Mouse (Mus musculus): ENCODE measurements around the gene Phc2.
"Not testable (repeated sequence)": the region's sequence is repeated elsewhere in the genome, so short reads cannot be mapped to it uniquely, and the experiment has no call there.

Phc2 gene

DNA sequence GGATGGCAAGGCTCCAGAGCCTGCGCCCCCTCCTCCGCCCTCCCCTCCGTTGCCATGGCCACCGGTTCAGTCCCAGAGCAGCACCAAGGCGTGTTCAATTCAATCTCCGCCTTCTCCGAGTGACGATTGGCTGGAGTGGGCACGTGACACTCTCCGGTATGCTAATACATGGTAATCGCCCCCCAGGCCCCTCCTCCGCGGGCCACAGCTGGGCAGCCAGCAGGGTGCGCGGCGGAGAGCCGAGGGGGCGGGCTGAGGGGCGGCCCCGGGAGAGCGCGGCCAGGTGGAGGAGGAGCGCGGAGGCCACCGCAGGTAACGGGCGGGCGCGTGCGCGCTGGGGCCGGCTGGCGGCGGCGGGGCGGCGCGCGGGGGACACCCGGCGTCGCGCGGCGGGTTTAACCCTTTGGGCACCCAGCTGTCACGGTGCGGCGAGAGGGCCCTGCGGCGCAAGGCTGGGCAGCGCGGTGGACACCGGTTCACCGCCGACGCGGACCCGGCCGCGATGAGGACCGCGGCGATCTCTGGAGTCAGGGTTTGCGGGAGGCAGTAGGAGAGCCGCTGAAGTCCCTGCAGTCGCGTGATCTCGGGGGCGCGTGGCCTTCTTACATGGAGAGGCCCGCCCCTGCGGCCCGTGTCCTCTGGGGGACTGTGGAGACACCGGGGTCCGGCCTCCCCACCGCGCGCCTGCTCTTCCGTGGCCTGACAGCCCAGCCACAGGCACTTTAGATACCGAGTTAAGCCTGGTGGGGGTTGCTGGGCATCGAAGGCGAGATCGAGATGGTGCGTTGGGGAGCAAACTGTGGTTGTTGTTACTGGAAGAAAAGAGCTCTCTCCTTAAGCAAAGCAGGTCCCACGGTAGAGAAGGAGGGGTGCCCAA is at the start of gene Phc2:
TSS of gene Phc2 (plus strand) at position 198 of the 877 bp plus-strand sequence.
- peak; percentile 94 for DNase-seq (ENCODE audit: low spot score)

DNA sequence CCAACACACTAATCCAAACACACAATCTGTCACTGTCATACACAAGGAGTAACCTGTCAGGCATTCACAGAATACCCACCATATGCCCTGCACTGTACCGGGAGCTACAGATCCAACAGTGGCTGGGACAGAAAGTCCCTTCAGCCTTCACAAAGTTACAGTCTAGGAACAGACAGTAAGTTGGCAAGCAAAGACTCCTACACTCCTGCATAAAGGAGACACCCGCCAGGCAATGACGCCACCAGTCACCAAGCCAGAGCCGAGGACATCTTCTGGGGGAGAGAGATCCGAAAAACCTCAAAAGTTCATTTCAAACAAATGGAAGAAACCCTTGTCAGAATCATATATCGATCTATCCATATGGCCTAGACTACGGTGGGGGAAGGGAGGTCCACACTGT is 47.9 kb upstream of the Phc2 start:
- DNase-seq (ENCODE audit: low spot score) = no peak

DNA sequence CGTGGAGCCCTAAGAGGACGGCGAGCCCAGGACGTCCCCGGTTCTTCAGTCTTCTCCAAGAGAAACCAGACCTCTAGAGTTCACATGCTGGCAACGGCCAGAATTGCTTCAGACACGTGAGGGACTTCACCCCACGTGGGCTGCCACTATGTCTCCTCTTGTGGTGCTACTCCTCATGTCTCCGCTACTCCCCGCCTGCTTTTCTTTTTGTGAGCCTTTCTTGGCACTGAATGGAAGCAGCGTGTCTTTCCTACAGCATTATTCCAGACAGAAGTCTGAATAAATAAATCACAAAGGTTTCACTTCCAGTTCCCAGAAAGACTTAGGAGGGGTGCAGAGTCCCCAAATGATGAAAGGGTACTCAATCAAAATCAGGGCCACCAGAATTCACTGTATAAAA is 46.8 kb upstream of the Phc2 start:
- DNase-seq (ENCODE audit: low spot score) = no peak

DNA sequence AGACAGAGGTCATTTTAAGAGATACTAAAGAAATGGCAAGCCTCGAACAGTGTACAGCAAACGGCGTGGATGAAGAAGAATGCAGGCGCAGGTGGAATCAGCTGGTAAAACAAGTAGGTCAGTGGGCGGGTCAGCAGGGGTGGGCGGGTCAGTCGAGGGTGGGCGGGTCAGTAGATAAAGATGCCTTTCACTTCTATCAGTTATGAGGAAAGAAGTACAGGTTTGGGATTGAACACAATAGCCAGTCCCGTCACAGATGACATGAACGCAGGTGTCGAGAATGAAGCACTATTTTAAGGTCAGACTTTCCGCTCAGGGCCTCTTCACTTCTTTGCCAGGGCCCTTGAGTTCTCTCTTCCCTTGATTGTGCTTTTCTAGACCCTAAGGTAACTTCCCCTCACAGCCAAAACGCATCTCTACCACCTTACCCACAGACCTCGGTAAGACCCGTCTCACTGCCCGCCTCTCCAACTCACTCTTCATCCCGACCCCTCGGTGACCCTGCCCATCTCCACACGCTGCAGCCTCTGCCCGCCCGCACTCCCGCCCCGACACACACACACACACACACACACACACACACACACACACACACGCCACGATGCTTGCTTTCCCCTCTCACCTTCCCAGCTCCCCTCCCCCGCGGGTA is 45.1 kb upstream of the Phc2 start:
- no peak for DNase-seq (ENCODE audit: low spot score)

GRCm38 (mm10) chr4:128609925-128610402 is 44.5 kb upstream of the Phc2 start, which contains the start of gene Zscan20:
Gene Zscan20, minus strand, starts transcription at chr4:128610098.
- DNase-seq (ENCODE audit: low spot score) = peak; percentile 96

- DNase-seq (ENCODE audit: low spot score) = no peak
Measured at GRCm38 (mm10) chr4:128610706-128611105, 43.8 kb upstream of the Phc2 start.

DNA sequence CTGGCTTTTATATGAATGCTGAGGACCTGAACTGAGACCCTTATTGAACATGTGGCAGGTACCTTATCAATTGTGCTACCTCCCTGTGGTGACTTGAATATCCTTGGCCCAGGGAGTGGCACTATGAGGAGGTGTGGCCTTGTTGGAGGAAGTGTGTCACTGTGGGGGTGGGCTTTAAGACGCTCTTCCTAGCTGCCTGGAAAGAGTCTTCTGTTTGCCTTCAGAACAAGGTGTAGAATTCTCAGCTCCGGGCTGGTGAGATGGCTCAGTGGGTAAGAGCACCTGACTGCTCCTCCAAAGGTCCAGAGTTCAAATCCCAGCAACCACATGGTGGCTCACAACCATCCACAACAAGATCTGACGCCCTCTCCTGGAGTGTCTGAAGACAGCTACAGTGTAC is 42.8 kb upstream of the Phc2 start:
- DNase-seq (ENCODE audit: low spot score) = not testable (repeated sequence)

DNA sequence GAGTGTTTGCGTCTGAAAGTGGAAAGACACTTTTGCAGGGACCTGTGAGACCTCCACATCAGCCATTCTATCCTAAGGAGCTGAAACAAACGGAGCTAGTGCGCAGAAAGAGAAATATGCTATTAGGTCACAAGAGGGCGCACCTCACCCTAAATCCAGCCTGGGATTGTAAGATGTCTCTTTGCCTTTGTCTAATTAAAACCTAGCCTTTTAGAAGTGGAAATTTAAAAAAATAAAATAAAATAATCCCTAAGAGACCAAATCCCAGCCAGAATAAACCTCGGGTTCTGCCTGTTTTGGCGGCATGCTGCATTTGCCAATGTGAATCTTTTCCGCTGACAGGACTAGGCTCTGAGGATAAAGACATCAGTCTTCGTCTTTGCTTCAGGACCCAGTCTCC is 41.2 kb upstream of the Phc2 start:
- DNase-seq (ENCODE audit: low spot score) = peak; percentile 36

DNA sequence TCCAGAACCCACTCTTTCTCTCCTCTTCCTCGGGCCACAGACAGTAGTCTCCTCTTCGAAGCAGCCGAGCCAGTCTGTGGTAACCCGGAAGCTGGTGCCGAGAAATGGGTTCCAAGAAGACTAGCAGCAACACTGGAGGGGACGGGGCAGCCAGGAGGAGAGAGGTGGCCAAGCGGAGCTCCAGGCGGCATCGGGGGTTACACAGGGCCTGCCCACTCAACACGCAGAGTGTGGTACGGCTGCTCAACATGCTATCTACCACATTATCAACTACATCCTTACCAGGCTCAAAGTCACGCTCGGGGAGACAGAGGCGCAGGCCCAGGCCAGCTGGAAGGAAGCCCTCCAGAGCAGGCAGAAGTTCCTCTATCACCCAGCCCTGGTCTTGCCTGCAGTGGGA is 38.7 kb upstream of the Phc2 start:
- DNase-seq (ENCODE audit: low spot score) = no peak

DNA sequence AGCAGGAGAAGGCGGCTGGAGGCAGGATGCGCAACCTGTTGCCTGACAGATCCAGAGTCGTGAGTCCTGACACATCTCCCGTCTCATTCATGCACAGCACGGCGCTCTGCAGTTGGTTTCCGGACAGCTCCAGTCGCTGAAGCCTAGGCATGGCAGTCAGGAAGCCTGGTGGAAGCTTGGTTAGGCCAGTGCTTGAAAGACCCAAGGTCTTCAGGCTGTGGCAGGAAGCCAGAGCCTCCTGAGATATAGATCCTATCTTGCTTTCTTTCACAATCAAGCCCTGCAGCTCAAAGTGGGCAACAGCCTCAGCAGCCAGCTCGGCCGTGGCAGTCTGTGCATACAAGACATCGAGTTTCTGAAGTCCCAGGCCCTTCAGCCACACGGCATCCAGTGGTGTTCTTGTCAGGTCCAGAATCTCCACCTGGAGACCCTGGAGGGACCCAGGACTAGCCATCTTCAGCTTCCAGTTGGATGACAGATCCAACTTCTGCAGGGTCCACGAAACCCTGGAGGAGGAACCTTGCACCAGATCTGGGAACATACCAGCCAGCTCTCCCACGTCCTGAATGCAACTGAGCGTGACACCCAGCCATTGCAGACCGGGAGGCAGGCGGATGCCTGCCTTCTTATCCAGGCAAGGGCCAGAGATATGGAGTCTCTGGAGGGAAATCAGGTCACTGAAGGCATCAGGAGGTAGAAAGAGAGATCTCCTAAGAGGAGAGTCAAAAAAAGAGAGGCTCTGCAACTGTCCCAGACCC is 37.0 kb upstream of the Phc2 start:
- DNase-seq (ENCODE audit: low spot score) = peak; percentile 33

DNA sequence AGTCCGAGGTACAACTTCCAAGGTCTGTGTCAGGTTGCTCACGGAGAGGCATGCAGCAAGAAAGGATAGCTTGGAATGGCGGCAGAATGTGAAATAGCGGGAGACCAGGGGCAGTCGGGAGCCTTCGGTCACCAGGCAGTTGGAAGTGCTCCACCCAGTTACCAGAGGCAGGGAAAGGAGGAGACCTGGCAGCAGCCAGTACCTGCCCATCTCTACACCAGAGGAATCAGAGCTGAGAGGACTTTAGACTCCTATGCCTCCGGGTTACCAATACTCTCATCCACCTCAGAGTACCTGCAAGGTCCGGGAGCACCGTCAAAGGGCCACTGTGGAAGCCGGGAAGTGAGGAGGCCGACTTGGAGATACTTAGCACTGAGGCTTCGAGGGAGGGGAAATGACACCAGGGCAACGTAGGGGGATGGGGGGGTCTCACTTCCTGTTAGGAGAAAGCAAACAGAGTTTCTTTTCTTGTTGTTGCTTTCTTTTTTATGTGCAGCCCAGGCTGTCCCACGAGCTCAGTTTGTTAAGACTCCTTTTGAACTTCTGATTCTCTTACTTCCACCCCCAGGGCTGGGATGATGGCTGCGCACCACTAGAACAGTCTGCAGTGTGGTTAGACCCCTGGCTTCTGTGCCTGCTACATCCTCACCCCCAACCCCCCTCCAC is 36.1 kb upstream of the Phc2 start, which contains the start of gene Tlr12:
TSS of gene Tlr12 (minus strand) at position 374 of the 666 bp plus-strand sequence.
- DNase-seq (ENCODE audit: low spot score) = no peak

DNA sequence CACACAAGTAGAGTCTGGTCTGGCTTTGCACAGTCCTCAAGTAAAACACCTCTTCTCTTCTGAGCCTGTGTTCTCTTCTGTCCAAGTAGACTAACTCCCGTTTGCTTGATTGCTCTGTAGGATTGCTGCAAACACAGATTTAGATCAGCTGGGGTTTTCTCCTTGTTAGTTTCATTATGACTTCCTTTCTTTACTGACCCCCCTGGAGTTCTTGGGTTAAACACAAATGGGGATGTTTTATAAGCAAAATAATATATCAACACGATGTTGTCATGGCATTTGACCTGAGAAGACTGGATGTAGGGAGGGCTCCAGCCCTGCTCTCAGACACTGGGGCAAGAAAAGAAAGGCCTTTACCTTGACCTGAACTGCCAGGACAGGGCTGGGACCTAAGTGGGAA is 35.5 kb upstream of the Phc2 start:
- DNase-seq (ENCODE audit: low spot score) = no peak

GRCm38 (mm10) chr4:128620572-128620971 is 33.9 kb upstream of the Phc2 start:
- no peak for DNase-seq (ENCODE audit: low spot score)

GRCm38 (mm10) chr4:128621109-128621508 is 33.4 kb upstream of the Phc2 start:
- DNase-seq (ENCODE audit: low spot score) = no peak

GRCm38 (mm10) chr4:128635451-128635850 is 19.1 kb upstream of the Phc2 start:
- no peak for DNase-seq (ENCODE audit: low spot score)

DNA sequence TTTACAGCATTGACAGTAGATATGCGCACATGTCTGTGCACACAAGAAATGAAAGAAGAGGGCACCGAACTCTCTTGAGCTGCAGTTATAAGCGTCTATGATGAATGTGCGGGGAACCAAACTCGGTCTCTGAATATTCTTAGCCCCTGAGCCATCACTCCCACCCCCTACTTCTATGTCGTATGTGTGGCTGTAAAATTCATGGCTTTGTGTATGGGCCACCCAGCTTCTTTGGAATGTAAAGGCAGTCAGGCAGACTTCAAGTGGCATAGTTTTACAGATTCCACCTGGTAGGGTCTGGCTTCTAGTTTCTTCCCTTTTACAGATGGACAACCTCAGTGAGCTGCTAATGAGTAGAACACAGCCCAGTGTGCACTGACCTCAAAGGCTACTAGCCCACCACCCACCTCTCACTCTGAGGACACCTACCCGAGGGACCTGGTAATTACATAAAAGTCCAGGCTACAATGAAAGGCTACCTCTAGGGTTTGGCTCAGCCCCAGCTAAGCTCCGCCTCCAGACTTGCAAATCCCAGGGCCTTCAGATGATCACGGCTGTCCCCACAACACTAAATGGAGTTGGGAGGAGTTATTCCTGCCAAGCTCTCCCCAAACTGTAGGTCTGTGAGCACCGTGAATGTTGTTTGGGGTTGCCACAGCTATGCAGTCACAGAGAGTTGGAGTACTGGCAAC is 18.5 kb upstream of the Phc2 start:
- no peak for DNase-seq (ENCODE audit: low spot score)

- no peak for DNase-seq (ENCODE audit: low spot score)
Measured at GRCm38 (mm10) chr4:128637250-128637649, 17.3 kb upstream of the Phc2 start.

DNA sequence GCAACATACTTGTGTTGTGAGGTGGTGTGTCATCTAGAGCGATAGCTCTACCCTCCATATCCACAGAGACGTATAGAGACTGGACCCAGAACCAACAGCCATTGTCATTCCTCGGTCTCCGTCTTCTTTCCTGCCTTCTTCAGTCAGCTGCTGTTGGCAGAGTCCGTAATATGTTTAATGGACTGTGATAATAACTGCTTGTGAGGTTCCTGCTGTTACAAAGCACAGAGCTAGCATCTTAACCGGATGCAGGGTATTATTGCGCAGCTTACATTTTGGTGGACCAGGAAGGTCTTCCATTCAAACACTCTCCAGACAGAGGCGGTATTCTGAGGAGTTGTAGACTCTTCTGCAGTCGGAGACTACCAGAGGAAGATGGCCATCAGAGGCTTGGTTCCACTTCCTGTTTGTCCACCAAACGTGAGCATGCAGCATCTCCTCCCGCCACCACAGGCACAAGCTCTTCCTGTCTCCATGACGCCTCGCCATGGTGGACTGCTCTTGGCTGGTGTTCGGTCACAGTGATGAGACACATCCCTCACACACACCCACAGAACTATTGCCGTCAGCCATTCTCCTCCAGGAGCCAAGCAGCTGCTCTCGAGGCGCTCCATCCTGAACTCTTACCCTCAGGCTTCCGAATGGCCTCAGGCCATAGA is 16.1 kb upstream of the Phc2 start:
- DNase-seq (ENCODE audit: low spot score) = no peak

DNA sequence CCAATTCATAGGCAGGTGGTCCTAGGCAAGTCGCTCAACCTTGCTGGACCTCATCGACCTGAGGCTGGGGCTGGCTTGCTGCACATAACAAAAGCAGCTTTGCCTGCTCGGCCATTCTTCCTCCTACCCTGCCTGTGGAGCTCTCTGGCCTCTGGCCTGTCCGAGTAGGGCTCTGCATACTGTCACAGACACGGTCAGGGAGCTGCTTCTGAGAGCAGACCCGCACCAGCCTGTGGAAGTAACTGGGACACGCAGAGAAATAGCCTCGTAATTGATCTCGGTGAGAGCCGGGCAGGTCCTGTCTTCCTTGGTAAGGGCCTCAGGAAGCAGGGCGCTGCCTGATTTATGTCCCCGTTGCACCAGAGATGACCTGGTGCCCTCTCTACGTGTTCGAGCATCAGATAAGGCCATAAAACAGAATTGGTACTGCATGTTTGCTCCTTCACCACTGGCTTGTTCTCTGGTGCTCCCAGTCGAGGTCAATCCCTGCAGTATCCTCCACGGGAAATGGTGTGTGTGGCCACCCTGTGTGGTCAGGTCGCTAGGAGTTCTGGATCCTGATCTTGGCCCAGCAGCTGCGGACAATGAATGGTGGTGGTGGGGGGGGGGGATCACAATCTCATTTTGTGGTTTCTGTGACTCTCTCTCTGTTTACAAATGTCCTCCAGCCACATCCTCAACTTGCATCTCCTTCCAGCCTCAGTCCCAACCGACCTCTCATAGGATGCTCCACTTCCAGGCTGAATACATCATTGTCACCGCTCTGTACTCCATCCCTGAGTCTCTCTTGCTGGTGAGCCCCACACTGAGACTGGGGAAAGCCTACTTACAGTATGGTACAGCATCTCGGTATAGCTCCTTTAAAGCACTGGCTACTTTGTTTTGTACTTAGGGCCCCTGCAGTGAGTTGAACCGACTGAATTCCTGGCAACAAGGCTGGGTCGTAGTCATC is 12.5 kb upstream of the Phc2 start:
- no peak for DNase-seq (ENCODE audit: low spot score)

DNA sequence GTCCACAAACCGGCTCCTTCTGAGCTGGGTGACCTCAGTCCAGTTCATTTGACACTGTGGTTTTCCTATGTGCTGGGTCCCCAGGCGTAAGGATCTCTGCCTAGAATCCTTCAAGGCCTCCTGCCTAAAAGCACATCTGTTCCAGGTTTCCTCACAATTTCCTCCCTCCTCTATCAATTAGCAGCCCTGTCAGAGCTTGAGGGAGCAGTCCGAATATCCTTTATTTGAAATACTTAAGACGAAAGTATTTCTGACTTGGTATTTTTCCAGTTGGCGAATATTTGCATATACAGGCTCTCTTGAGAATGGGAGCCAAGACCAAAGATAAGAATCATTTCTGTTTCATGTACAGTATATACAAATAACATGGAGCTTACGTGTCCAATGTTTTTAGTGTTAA is 8.6 kb upstream of the Phc2 start:
- no peak for DNase-seq (ENCODE audit: low spot score)
